Mouse (Mus musculus) adrenal gland, postnatal 0 days (tissue): ENCODE data around the gene Vopp1. TPM values are rescaled to one million over a fixed set of nuclear protein-coding genes. Genes with fewer than 3 reads are reported as not detected.

Source experiments
- polyA plus RNA-seq: library from polyadenylated mRNA; unstranded; fragments of >200 nt; fragmentation: Nextera tagmentation; extraction: Ambion mirVana; gene quantifications from 2 replicates; pipeline ENCODE4 v1.2.1, GENCODE M21; 2015

Gene Vopp1
- 17.8 and 23.9 TPM in 2 replicates for polyA plus RNA-seq

GRCm38 (mm10) chr6:57824422-57825258, at the start of gene Vopp1:
Gene Vopp1, minus strand, starts transcription at chr6:57825159.

GRCm38 (mm10) chr6:57850286-57850685, 25.3 kb upstream of the Vopp1 start, which contains the start of gene Vmn1r21:
Gene Vmn1r21, minus strand, starts transcription at chr6:57850343.

GRCm38 (mm10) chr6:57702376-57702742, 122.6 kb downstream of the Vopp1 start, which contains the start of gene Lancl2:
Gene Lancl2, plus strand, starts transcription at chr6:57702540.

GRCm38 (mm10) chr6:57691467-57692261, 133.3 kb downstream of the Vopp1 start, which contains the start of gene Pyurf:
Gene Pyurf, minus strand, starts transcription at chr6:57692078.

Other genes with a start within 250 kb of the Vopp1 start
- gene Herc6, start 244.2 kb downstream of the Vopp1 start, polyA plus RNA-seq: 7.4 and 10.1 TPM in 2 replicates
- 15.0 and 15.3 TPM in 2 replicates for gene Pyurf, start 133.1 kb downstream of the Vopp1 start, polyA plus RNA-seq
- 13.5 and 16.0 TPM in 2 replicates for gene Lancl2, start 122.6 kb downstream of the Vopp1 start, polyA plus RNA-seq
- not detected in 2 replicates for gene Vmn1r21, start 25.2 kb upstream of the Vopp1 start, polyA plus RNA-seq
- gene Vmn1r22, start 82.9 kb upstream of the Vopp1 start, polyA plus RNA-seq: not detected in 2 replicates
- not detected in 2 replicates for gene Vmn1r23, start 101.7 kb upstream of the Vopp1 start, polyA plus RNA-seq
- not detected in 2 replicates for gene Vmn1r24, start 136.3 kb upstream of the Vopp1 start, polyA plus RNA-seq
- not detected in 2 replicates for gene Vmn1r25, start 155.7 kb upstream of the Vopp1 start, polyA plus RNA-seq
- not detected in 2 replicates for gene Vmn1r26, start 190.0 kb upstream of the Vopp1 start, polyA plus RNA-seq